Mouse (Mus musculus): ENCODE results near the gene Gm4969.

DNA sequence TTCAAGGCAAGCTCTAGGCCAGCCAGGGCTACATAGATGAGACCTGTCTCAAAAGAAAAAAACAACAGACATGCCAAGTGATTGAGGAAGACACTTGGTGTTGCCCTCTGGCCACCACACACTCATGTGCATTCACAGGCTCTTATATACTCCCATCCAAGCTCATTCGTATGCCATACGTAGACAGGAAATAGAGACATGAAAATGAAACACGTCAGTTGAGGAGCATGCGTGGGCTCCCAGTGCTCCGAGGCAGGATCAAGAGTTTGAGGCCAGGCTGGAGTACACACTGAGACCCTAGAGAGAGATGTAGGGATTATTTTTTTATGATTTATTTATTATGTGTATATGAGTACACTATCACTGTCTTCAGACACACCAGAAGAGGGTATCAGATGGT, 11.2 kb upstream of the Gm4969 start:
- TF ChIP-seq GATA1 (IDR thresholded peaks at IDR 0.05; ENCODE audit: borderline replicate concordance, low read length): no peak
- TF ChIP-seq FLI1 (IDR thresholded peaks at IDR 0.05; ENCODE audit: low read length): no peak

Data from megakaryocyte, embryonic 14.5 days (primary cell).